Mouse (Mus musculus) intestine, postnatal 0 days (tissue): ENCODE measurements around the gene Myo5a. TPM values are rescaled to one million over a fixed set of nuclear protein-coding genes. Genes with fewer than 3 reads are reported as not detected.

Experiments used
- ATAC-seq: fragments of 200-750 bp; cut with Nextera tagmentation; 2 replicates; pipeline ENCODE4 v1.8.0; 2017; ENCODE audit warnings: mild to moderate bottlenecking, moderate TSS enrichment, moderate library complexity
- H3K27ac ChIP-seq: fragments of 300-500 bp; sonication (generic); 2 replicates; pipeline ENCODE4 v1.5.1; 2014; ENCODE audit warnings: mild to moderate bottlenecking, low read depth, low read length, moderate library complexity
- H3K27me3 ChIP-seq: fragments of 300-500 bp; sonication (generic); replicated peaks from 2 replicates; pipeline ENCODE4 v1.6.1; 2014; ENCODE audit warnings: low read length, mixed read lengths; ENCODE audit not compliant: control insufficient read depth, insufficient read depth
- H3K36me3 ChIP-seq: fragments of 300-500 bp; sonication (generic); 2 replicates; pipeline ENCODE4 v1.6.1; 2014; ENCODE audit warnings: mild to moderate bottlenecking, moderate library complexity; ENCODE audit not compliant: control insufficient read depth, insufficient read depth
- H3K4me1 ChIP-seq: fragments of 300-500 bp; sonication (generic); replicated peaks from 2 replicates; pipeline ENCODE4 v1.6.1; 2014; ENCODE audit warnings: antibody characterized with exemption, low read length, mixed read lengths; ENCODE audit not compliant: control insufficient read depth, insufficient read depth
- H3K4me2 ChIP-seq: fragments of 300-500 bp; sonication (generic); replicated peaks from 2 replicates; pipeline ENCODE4 v1.6.1; 2014; ENCODE audit warnings: low read depth, mild to moderate bottlenecking, moderate library complexity
- H3K4me3 ChIP-seq: fragments of 300-500 bp; sonication (generic); 2 replicates; pipeline ENCODE4 v1.5.1; 2014; ENCODE audit warnings: low read depth, low read length
- H3K9ac ChIP-seq: fragments of 300-500 bp; sonication (generic); 2 replicates; pipeline ENCODE4 v1.6.1; 2014; ENCODE audit warnings: mild to moderate bottlenecking, low read depth, low read length
- H3K9me3 ChIP-seq: fragments of 300-500 bp; sonication (generic); 2 replicates; pipeline ENCODE4 v1.6.1; 2016; ENCODE audit warnings: mixed run types; ENCODE audit not compliant: control insufficient read depth
- CTCF ChIP-seq: sonication (generic); IDR thresholded peaks from 2 replicates; pipeline ENCODE4 v1.5.1; 2016; ENCODE audit warnings: low read depth, mild to moderate bottlenecking, control low read depth, antibody characterized with exemption, moderate library complexity
- WGBS: fragments of 180-500 bp; shearing (Covaris S2); extraction: QIAGEN DNeasy Blood & Tissue Kit; methylation state at CpG from one replicate; pipeline ENCODE4 v1.1.7; 2014; 5-methylcytosine and 5-hydroxymethylcytosine counted together
- polyA plus RNA-seq: library from polyadenylated mRNA; unstranded; fragments of >200 nt; fragmentation: Nextera tagmentation; extraction: Ambion mirVana; gene quantifications from 2 replicates; pipeline ENCODE4 v1.2.1, GENCODE M21; 2015

The Myo5a gene
- polyA plus RNA-seq, 1 experiment from 2014 or later, result 3.1 TPM

DNA sequence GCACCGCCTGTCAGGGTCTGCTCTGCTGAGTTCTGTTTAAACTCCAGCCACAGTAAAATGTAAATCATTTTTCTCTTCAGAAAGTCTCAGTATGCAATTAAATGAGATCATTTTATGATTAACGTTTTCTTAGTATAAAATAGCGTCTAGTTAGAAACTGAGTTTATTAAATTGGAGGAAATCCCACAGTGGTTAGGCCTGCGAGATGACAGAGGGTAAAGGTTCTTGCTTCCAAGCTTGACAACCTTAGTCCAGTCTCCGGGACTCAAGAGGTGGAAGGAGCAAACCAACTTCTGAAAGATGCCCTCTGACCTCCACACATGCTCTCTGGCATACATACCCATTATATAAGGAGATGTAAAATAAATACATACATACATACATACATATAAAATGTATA, 15.8 kb upstream of the Myo5a start:
- Histone ChIP-seq H3K4me2 (no peak overlapping the region), H3K9me3 (no peaks in the 10 kb centered on the region), H3K27me3 (no peaks in the 10 kb centered on the region), H3K36me3 (peaks cover 33% of the 10 kb centered on the region), H3K4me3 (no peak overlapping the region), H3K9ac (no peak overlapping the region), H3K27ac (no peak overlapping the region), H3K4me1 (no peaks in the 10 kb centered on the region)
- no peak for ATAC-seq
- no peak for TF ChIP-seq CTCF
- WGBS, result 76% methylated on average over 5 of the region's 5 CpGs

GRCm38 (mm10) chr9:75064678-75065331, 6.0 kb upstream of the Myo5a start:
- WGBS, result 63% methylated on average over 9 of the region's 9 CpGs

GRCm38 (mm10) chr9:75071029-75071705, 352 bp downstream of the Myo5a start:
- peak overlapping the region; percentile 97 for H3K4me2 ChIP-seq
- TF ChIP-seq CTCF, result peak; percentile 34
- H3K4me1 ChIP-seq, result 0 out of 2 replicates have a peak, but pooled peaks cover 6% of the 10 kb centered on the region
- peak; percentile 95 for ATAC-seq
- WGBS, result under 1% methylated on average over 40 of the region's 92 CpGs
- peaks cover 17% of the 10 kb centered on the region; the same call in 1 of the 2 replicates for H3K27me3 ChIP-seq
- no peaks in the 10 kb centered on the region for H3K36me3 ChIP-seq
- H3K9me3 ChIP-seq, result no peaks in the 10 kb centered on the region
- peak overlapping the region; percentile 58 for H3K9ac ChIP-seq
- peak overlapping the region; percentile 62 for H3K4me3 ChIP-seq
- H3K27ac ChIP-seq, result peak overlapping the region; percentile 68

More at GRCm38 (mm10) chr9:75064678-75065331, 6.0 kb upstream of the Myo5a start:
- H3K4me1 ChIP-seq, result no peaks in the 10 kb centered on the region
- H3K27ac ChIP-seq, result no peak overlapping the region
- no peak overlapping the region for H3K4me3 ChIP-seq
- no peak overlapping the region for H3K9ac ChIP-seq
- H3K9me3 ChIP-seq, result no peaks in the 10 kb centered on the region
- TF ChIP-seq CTCF, result no peak
- no peak overlapping the region for H3K4me2 ChIP-seq
- H3K27me3 ChIP-seq, result no peaks in the 10 kb centered on the region
- H3K36me3 ChIP-seq, result peaks cover 1% of the 10 kb centered on the region; the same call in 1 of the 2 replicates
- ATAC-seq, result no peak

- Histone ChIP-seq H3K4me3 (peak overlapping the region; percentile 62), H3K4me2 (peak overlapping the region; percentile 97), H3K9me3 (no peaks in the 10 kb centered on the region), H3K27me3 (peaks cover 17% of the 10 kb centered on the region; the same call in 1 of the 2 replicates), H3K36me3 (no peaks in the 10 kb centered on the region), H3K4me1 (0 out of 2 replicates have a peak, but pooled peaks cover 6% of the 10 kb centered on the region), H3K9ac (peak overlapping the region; percentile 58), H3K27ac (0 out of 2 replicates have a peak overlapping the region, but pooled peaks have one; percentile 68)
- under 1% methylated on average over 28 of the region's 29 CpGs for WGBS
- ATAC-seq, result no peak
- TF ChIP-seq CTCF, result no peak
Observed at GRCm38 (mm10) chr9:75071706-75072192, 934 bp downstream of the Myo5a start.

- ATAC-seq, result no peak
- 63% methylated on average over 3 of the region's 3 CpGs for WGBS
- no peak overlapping the region for H3K4me3 ChIP-seq
Observed at GRCm38 (mm10) chr9:75072361-75072760, 1.5 kb downstream of the Myo5a start.

GRCm38 (mm10) chr9:75077191-75077590, 6.4 kb downstream of the Myo5a start:
- H3K9ac ChIP-seq, result no peak overlapping the region
- no peak overlapping the region for H3K4me3 ChIP-seq
- no peak overlapping the region for H3K27ac ChIP-seq
- TF ChIP-seq CTCF, result no peak
- no peak overlapping the region for H3K4me2 ChIP-seq
- H3K36me3 ChIP-seq, result no peaks in the 10 kb centered on the region
- no peaks in the 10 kb centered on the region for H3K4me1 ChIP-seq
- no peak for ATAC-seq
- no peaks in the 10 kb centered on the region for H3K9me3 ChIP-seq
- no peaks in the 10 kb centered on the region for H3K27me3 ChIP-seq

More at GRCm38 (mm10) chr9:75072361-75072760, 1.5 kb downstream of the Myo5a start:
- H3K4me1 ChIP-seq, result 0 out of 2 replicates have a peak, but pooled peaks cover 6% of the 10 kb centered on the region
- TF ChIP-seq CTCF, result no peak
- no peak overlapping the region for H3K9ac ChIP-seq
- no peaks in the 10 kb centered on the region for H3K36me3 ChIP-seq
- H3K27ac ChIP-seq, result no peak overlapping the region
- H3K4me2 ChIP-seq, result peak overlapping the region; percentile 97; the same call in 1 of the 2 replicates
- H3K9me3 ChIP-seq, result no peaks in the 10 kb centered on the region
- H3K27me3 ChIP-seq, result peaks cover 17% of the 10 kb centered on the region; the same call in 1 of the 2 replicates
